Mouse (Mus musculus): Measurements from ENCODE around the gene Ush2a.

GRCm38 (mm10) chr1:188504958-188505357 lies 243.1 kb downstream of the Ush2a start:
- TF ChIP-seq CTCF (IDR thresholded peaks at IDR 0.05; ENCODE audit: insufficient read depth, low read length) (no peak), POLR2A (IDR thresholded peaks at IDR 0.05; ENCODE audit: borderline replicate concordance, extremely low read depth, low read depth, low read length) (no peak)

All from lung, adult 2 months (tissue).